Mouse (Mus musculus) gastrocnemius, postnatal 10 days (tissue): ENCODE measurements around the gene Cacng6. TPM values are rescaled to one million over a fixed set of nuclear protein-coding genes. Genes with fewer than 3 reads are reported as not detected.

Source experiments
- DNase-seq: peaks from one replicate; pipeline ENCODE4 v3.0.0; 2021; ENCODE audit warnings: mixed read lengths
- total RNA-seq, 2 experiments: library from RNA; stranded (reverse); gene quantifications; 2 replicates each; pipeline ENCODE4 v1.2.3; 2021

The Cacng6 gene
- total RNA-seq, 2 experiments from 2014 or later = 80.3 to 88.7 TPM

GRCm38 (mm10) chr7:3419941-3420340, 4.1 kb upstream of the Cacng6 start:
- no peak for DNase-seq

- DNase-seq = no peak
Measured at GRCm38 (mm10) chr7:3420466-3420865, 3.5 kb upstream of the Cacng6 start.

GRCm38 (mm10) chr7:3421297-3421696, 2.7 kb upstream of the Cacng6 start:
- no peak for DNase-seq

- DNase-seq = no peak
Measured at GRCm38 (mm10) chr7:3422051-3422450, 1.9 kb upstream of the Cacng6 start.

GRCm38 (mm10) chr7:3423430-3423829, 565 bp upstream of the Cacng6 start:
- peak; percentile 47 for DNase-seq

- DNase-seq = no peak
Measured at GRCm38 (mm10) chr7:3425141-3425540, 1.1 kb downstream of the Cacng6 start.

GRCm38 (mm10) chr7:3430161-3430560, 6.2 kb downstream of the Cacng6 start:
- no peak for DNase-seq

- DNase-seq = no peak
Measured at GRCm38 (mm10) chr7:3432066-3432465, 8.1 kb downstream of the Cacng6 start.

- DNase-seq = no peak
Measured at GRCm38 (mm10) chr7:3437941-3438340, 13.9 kb downstream of the Cacng6 start.

GRCm38 (mm10) chr7:3439984-3440383, 16.0 kb downstream of the Cacng6 start:
- DNase-seq = no peak

- no peak for DNase-seq
Measured at GRCm38 (mm10) chr7:3440526-3440925, 16.5 kb downstream of the Cacng6 start.

GRCm38 (mm10) chr7:3442476-3443062, 18.6 kb downstream of the Cacng6 start:
- DNase-seq = no peak

- no peak for DNase-seq
Measured at GRCm38 (mm10) chr7:3444678-3445077, 20.7 kb downstream of the Cacng6 start.

GRCm38 (mm10) chr7:3446584-3446983, 22.6 kb downstream of the Cacng6 start:
- no peak for DNase-seq

GRCm38 (mm10) chr7:3447026-3447425, 23.0 kb downstream of the Cacng6 start:
- DNase-seq = no peak

GRCm38 (mm10) chr7:3448737-3449454, 24.9 kb downstream of the Cacng6 start:
- DNase-seq = peak; percentile 85

GRCm38 (mm10) chr7:3450671-3451070, 26.7 kb downstream of the Cacng6 start:
- DNase-seq = no peak

GRCm38 (mm10) chr7:3451161-3451560, 27.2 kb downstream of the Cacng6 start:
- no peak for DNase-seq

GRCm38 (mm10) chr7:3452821-3453485, 29.0 kb downstream of the Cacng6 start:
- DNase-seq = no peak

- DNase-seq = no peak
Measured at GRCm38 (mm10) chr7:3453486-3454183, 29.6 kb downstream of the Cacng6 start.

GRCm38 (mm10) chr7:3457111-3457840, 33.3 kb downstream of the Cacng6 start:
- no peak for DNase-seq

GRCm38 (mm10) chr7:3457841-3458217, 33.8 kb downstream of the Cacng6 start:
- DNase-seq = no peak
